Mouse (Mus musculus) neural tube, embryonic 15.5 days (tissue): Measurements from ENCODE around the gene Acsbg2. TPM values are rescaled to one million over a fixed set of nuclear protein-coding genes. Genes with fewer than 3 reads are reported as not detected.

Source experiments
- ATAC-seq: fragments of 200-750 bp; cut with Nextera tagmentation; 2 replicates; pipeline ENCODE4 v1.8.0; 2017; ENCODE audit warnings: mild to moderate bottlenecking, moderate TSS enrichment, moderate library complexity; ENCODE audit not compliant: low FRiP score
- H3K27ac ChIP-seq: fragments of 300-500 bp; sonication (generic); replicated peaks from 2 replicates; pipeline ENCODE4 v1.5.1; 2015; ENCODE audit warnings: mild to moderate bottlenecking, inconsistent platforms
- H3K27me3 ChIP-seq: fragments of 300-500 bp; sonication (generic); replicated peaks from 2 replicates; pipeline ENCODE4 v1.6.1; 2015; ENCODE audit warnings: inconsistent platforms
- H3K36me3 ChIP-seq: fragments of 300-500 bp; sonication (generic); 2 replicates; pipeline ENCODE4 v1.6.1; 2015; ENCODE audit warnings: inconsistent platforms
- H3K4me1 ChIP-seq: fragments of 300-500 bp; sonication (generic); 2 replicates; pipeline ENCODE4 v1.6.1; 2015; ENCODE audit warnings: inconsistent platforms
- H3K4me2 ChIP-seq: fragments of 300-500 bp; sonication (generic); 2 replicates; pipeline ENCODE4 v1.6.1; 2015; ENCODE audit warnings: inconsistent platforms, mild to moderate bottlenecking, moderate library complexity
- H3K4me3 ChIP-seq: fragments of 300-500 bp; sonication (generic); replicated peaks from 2 replicates; pipeline ENCODE4 v1.5.1; 2015; ENCODE audit warnings: mild to moderate bottlenecking, inconsistent platforms
- H3K9ac ChIP-seq: fragments of 300-500 bp; sonication (generic); replicated peaks from 2 replicates; pipeline ENCODE4 v1.6.1; 2015; ENCODE audit warnings: mild to moderate bottlenecking, inconsistent platforms
- H3K9me3 ChIP-seq: fragments of 300-500 bp; sonication (generic); replicated peaks from 2 replicates; pipeline ENCODE4 v1.6.1; 2016; ENCODE audit warnings: inconsistent platforms
- WGBS: fragments of 180-500 bp; shearing (Covaris S2); methylation state at CpG from one replicate; pipeline ENCODE4 v1.1.7; 2015; ENCODE audit warnings: mixed read lengths; 5-methylcytosine and 5-hydroxymethylcytosine counted together
- polyA plus RNA-seq: library from polyadenylated mRNA; unstranded; fragments of >200 nt; fragmentation: Nextera tagmentation; extraction: Ambion mirVana; gene quantifications from 2 replicates; pipeline ENCODE4 v1.2.1, GENCODE M21; 2015

Gene Acsbg2
- polyA plus RNA-seq, 1 experiment from 2014 or later: not detected

DNA sequence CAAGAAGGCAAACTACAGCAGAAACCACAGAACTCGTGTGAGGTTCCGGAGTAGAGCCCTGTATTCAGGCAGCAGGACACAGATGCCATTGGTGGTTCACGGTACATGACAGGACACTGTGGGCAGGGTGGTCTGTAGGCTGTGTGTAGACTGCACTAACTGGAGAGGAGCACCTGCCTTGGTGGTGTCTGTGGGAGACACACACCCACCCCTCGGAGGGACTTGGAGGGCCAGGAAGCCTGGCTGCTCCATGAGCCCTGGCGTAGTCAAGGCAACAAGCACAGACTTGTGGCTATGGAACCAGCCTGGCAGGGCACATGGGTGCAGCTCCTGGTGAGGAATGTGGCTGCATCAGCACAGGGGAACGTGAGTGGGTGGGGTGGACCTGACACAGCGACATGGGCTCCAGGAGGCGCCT lies 54.5 kb downstream of the Acsbg2 start:
- ATAC-seq: peak; percentile 53
- Histone ChIP-seq H3K36me3 (no peaks in the 10 kb centered on the region), H3K27ac (peak overlapping the region; percentile 64), H3K9me3 (no peaks in the 10 kb centered on the region), H3K27me3 (no peaks in the 10 kb centered on the region), H3K4me3 (no peak overlapping the region), H3K4me1 (peaks cover 9% of the 10 kb centered on the region), H3K4me2 (no peak overlapping the region), H3K9ac (no peak overlapping the region)
- 63% methylated on average over 8 of the region's 8 CpGs for WGBS

- ATAC-seq: no peak
- peaks cover 15% of the 10 kb centered on the region for H3K4me1 ChIP-seq
- H3K9ac ChIP-seq: no peak overlapping the region
- no peak overlapping the region for H3K4me3 ChIP-seq
- H3K27ac ChIP-seq: peak overlapping the region; percentile 64
- no peaks in the 10 kb centered on the region for H3K36me3 ChIP-seq
- H3K27me3 ChIP-seq: no peaks in the 10 kb centered on the region
- no peak overlapping the region for H3K4me2 ChIP-seq
- H3K9me3 ChIP-seq: no peaks in the 10 kb centered on the region
- 50% methylated on average over 6 of the region's 6 CpGs for WGBS
Observed at GRCm38 (mm10) chr17:56819032-56819545, 55.2 kb downstream of the Acsbg2 start.

GRCm38 (mm10) chr17:56818067-56818636 lies 56.1 kb downstream of the Acsbg2 start:
- no peak for ATAC-seq
- Histone ChIP-seq H3K4me3 (no peak overlapping the region), H3K27ac (peak overlapping the region; percentile 64; the same call in 1 of the 2 replicates), H3K4me1 (peaks cover 20% of the 10 kb centered on the region), H3K36me3 (no peaks in the 10 kb centered on the region), H3K9me3 (no peaks in the 10 kb centered on the region), H3K27me3 (no peaks in the 10 kb centered on the region), H3K9ac (no peak overlapping the region), H3K4me2 (no peak overlapping the region)
- WGBS: 31% methylated on average over 11 of the region's 11 CpGs

DNA sequence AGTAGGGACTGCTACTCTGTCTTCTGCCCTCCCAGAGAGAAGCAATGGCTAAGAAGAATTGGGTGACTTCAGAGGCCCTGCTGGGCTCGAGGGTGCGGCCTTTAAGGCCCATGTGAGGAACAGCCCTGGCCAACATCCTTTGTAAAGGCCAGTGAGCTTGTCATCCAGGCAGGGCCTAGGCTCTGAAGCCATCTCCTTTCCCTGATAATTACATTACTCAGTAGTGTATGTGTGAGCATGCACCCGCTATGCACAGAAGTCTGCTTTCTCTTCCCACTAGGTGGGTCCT lies 59.2 kb downstream of the Acsbg2 start:
- Histone ChIP-seq H3K4me2 (no peak overlapping the region; the same call in 1 of the 2 replicates), H3K27me3 (no peaks in the 10 kb centered on the region), H3K9ac (no peak overlapping the region), H3K36me3 (no peaks in the 10 kb centered on the region), H3K9me3 (no peaks in the 10 kb centered on the region), H3K4me1 (peaks cover 31% of the 10 kb centered on the region), H3K27ac (peak overlapping the region; percentile 78), H3K4me3 (no peak overlapping the region)
- 51% methylated on average over 3 of the region's 3 CpGs for WGBS
- ATAC-seq: no peak

DNA sequence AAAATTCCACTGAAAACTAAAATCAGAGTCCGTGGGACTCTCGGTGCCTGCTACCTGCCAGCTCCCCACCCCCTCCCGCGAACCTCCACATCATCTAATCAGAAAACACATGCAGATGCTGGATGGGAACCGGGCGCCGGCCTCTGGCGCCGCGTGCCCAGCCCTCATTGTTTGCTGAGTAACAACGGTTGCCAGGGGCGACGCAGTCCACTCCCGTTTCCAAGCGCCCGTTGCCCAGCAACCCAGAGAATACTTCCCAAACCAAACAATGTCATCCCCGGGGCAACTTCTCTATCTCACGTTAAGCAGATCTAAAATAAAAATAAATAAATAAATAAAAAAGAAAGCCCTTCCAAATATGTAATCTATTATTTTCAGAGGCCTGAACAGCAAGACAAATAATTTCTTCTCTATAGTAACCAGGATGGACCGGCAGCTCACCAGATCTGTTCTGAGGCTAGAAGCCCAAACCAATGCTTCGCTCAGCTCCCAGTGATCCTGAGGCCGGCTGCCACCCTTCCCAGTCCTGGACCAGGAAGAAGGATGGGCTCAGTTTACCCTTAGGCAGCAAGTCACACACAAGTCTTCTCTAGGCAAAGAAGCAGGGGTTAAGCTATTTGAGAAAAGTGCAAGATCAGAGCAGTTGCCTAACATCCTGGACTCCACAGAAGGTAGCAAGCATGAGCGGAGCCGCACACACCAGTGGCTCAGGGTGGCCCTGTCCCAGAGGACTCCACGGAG lies 59.8 kb downstream of the Acsbg2 start:
- Histone ChIP-seq H3K4me3 (no peak overlapping the region), H3K4me1 (peaks cover 37% of the 10 kb centered on the region), H3K9ac (no peak overlapping the region), H3K36me3 (no peaks in the 10 kb centered on the region), H3K27me3 (no peaks in the 10 kb centered on the region), H3K27ac (peak overlapping the region; percentile 78), H3K4me2 (peak overlapping the region; percentile 45), H3K9me3 (no peaks in the 10 kb centered on the region)
- WGBS: 8% methylated on average over 24 of the region's 24 CpGs
- peak; percentile 80 for ATAC-seq

DNA sequence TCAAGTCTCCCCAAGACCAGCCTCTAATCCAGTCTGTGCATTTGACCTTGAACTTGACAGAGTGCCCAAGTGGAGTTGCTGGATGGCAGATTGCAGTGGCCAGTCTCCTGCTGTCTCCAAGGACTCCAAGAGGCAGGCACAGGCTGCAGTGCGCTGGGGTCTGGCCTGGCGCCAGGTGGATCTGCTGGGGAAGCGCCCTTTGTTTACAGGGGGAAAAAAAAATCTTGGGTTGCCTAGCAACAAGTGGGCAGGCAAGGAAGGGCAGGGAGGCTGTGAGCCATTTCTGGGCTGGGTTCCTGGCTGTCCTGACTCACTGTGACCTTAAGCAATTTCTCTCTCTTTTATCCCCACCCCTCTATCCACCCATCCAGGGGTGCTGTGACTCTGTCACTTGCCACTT lies 64.0 kb downstream of the Acsbg2 start:
- Histone ChIP-seq H3K4me1 (peaks cover 36% of the 10 kb centered on the region), H3K36me3 (no peaks in the 10 kb centered on the region), H3K4me2 (no peak overlapping the region), H3K27me3 (0 out of 2 replicates have a peak, but pooled peaks cover 2% of the 10 kb centered on the region), H3K4me3 (no peak overlapping the region), H3K9ac (no peak overlapping the region), H3K27ac (peak overlapping the region; percentile 64), H3K9me3 (no peaks in the 10 kb centered on the region)
- WGBS: 5% methylated on average over 3 of the region's 3 CpGs
- ATAC-seq: peak; percentile 39; the same call in 1 of the 2 replicates

GRCm38 (mm10) chr17:56808518-56808917 lies 65.7 kb downstream of the Acsbg2 start:
- H3K4me1 ChIP-seq: peaks cover 28% of the 10 kb centered on the region
- WGBS: 8% methylated on average over 9 of the region's 9 CpGs
- no peak overlapping the region for H3K9ac ChIP-seq
- no peak overlapping the region for H3K4me2 ChIP-seq
- H3K9me3 ChIP-seq: no peaks in the 10 kb centered on the region
- H3K27me3 ChIP-seq: 0 out of 2 replicates have a peak, but pooled peaks cover 2% of the 10 kb centered on the region
- no peaks in the 10 kb centered on the region for H3K36me3 ChIP-seq
- H3K27ac ChIP-seq: no peak overlapping the region
- H3K4me3 ChIP-seq: no peak overlapping the region
- ATAC-seq: peak; percentile 83

DNA sequence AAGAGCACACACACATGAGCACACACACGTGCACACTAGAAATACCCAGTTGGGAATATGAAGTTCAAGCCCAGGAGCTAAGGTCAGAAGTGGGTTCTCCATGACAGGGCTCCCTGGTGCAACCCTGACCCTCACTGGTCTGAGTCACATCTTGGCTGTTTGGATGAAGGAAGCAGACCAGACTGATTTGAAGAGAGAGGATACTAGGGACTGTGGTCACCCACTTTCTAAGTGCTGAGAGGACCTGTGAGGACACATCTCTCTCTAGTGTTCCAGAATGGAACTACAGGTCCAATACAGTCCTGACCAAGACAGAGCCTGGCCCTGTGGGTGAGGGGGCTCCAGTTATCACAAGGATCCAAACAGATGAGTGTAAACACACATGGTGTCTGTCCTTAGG lies 68.5 kb downstream of the Acsbg2 start:
- no peaks in the 10 kb centered on the region for H3K9me3 ChIP-seq
- H3K27ac ChIP-seq: peak overlapping the region; percentile 33; the same call in 1 of the 2 replicates
- no peak overlapping the region for H3K4me2 ChIP-seq
- no peak overlapping the region for H3K4me3 ChIP-seq
- H3K4me1 ChIP-seq: peaks cover 24% of the 10 kb centered on the region
- WGBS: 92% methylated on average over 1 of the region's 1 CpGs
- no peaks in the 10 kb centered on the region for H3K36me3 ChIP-seq
- H3K27me3 ChIP-seq: 0 out of 2 replicates have a peak, but pooled peaks cover 2% of the 10 kb centered on the region
- no peak overlapping the region for H3K9ac ChIP-seq
- ATAC-seq: no peak

- Histone ChIP-seq H3K4me2 (no peak overlapping the region), H3K9ac (no peak overlapping the region), H3K27ac (peak overlapping the region; percentile 33; the same call in 1 of the 2 replicates), H3K9me3 (no peaks in the 10 kb centered on the region), H3K27me3 (0 out of 2 replicates have a peak, but pooled peaks cover 2% of the 10 kb centered on the region), H3K36me3 (no peaks in the 10 kb centered on the region), H3K4me3 (no peak overlapping the region), H3K4me1 (peaks cover 16% of the 10 kb centered on the region)
- ATAC-seq: no peak; the same call in 1 of the 2 replicates
- 50% methylated on average over 5 of the region's 5 CpGs for WGBS
Observed at GRCm38 (mm10) chr17:56804952-56805351, 69.3 kb downstream of the Acsbg2 start.

- Histone ChIP-seq H3K36me3 (no peaks in the 10 kb centered on the region), H3K27me3 (no peaks in the 10 kb centered on the region), H3K4me3 (no peak overlapping the region), H3K27ac (no peak overlapping the region), H3K9me3 (no peaks in the 10 kb centered on the region), H3K4me2 (no peak overlapping the region), H3K4me1 (peaks cover 10% of the 10 kb centered on the region; the same call in 1 of the 2 replicates), H3K9ac (no peak overlapping the region)
- 77% methylated on average over 8 of the region's 8 CpGs for WGBS
- no peak for ATAC-seq
Observed at GRCm38 (mm10) chr17:56802065-56802464, 72.2 kb downstream of the Acsbg2 start.

DNA sequence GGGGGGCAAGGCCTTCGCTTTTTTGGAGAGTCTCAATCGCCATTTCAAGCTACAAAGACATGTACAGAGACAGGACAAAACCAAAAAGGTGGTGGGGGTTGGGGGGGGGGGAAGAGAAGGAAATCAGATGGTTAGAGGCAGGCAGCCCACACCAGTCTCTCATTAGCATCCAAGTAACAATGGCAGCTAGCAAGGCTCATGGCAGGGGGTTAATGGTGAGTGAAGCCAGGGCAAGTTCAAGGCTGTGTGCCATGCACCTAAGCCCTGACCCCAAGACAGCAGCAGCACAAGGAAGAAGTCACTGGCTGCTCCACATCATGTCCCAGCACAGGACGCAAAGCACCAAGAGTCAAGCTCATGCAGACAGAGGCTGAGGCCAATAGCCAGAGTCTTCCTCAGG lies 75.0 kb downstream of the Acsbg2 start:
- H3K27ac ChIP-seq: no peak overlapping the region
- H3K4me2 ChIP-seq: no peak overlapping the region
- no peak overlapping the region for H3K4me3 ChIP-seq
- H3K27me3 ChIP-seq: no peaks in the 10 kb centered on the region
- 84% methylated on average over 3 of the region's 3 CpGs for WGBS
- H3K9me3 ChIP-seq: no peaks in the 10 kb centered on the region
- ATAC-seq: no peak
- peaks cover 3% of the 10 kb centered on the region; the same call in 1 of the 2 replicates for H3K4me1 ChIP-seq
- no peaks in the 10 kb centered on the region for H3K36me3 ChIP-seq
- no peak overlapping the region for H3K9ac ChIP-seq
